Mouse (Mus musculus) liver, adult 2 months (tissue): Measurements from ENCODE around the gene Gpld1.

Source experiments
- CTCF ChIP-seq: fragments of 200-500 bp; IDR thresholded peaks from 2 replicates; pipeline ENCODE4 v1.5.1; 2011; ENCODE audit warnings: low read depth, low read length, control low read depth
- POLR2A ChIP-seq: fragments of 200-500 bp; IDR thresholded peaks from 2 replicates; pipeline ENCODE4 v1.6.1; 2011; ENCODE audit warnings: low read length, control low read depth; ENCODE audit not compliant: insufficient read depth; ENCODE audit errors: extremely low read depth

DNA sequence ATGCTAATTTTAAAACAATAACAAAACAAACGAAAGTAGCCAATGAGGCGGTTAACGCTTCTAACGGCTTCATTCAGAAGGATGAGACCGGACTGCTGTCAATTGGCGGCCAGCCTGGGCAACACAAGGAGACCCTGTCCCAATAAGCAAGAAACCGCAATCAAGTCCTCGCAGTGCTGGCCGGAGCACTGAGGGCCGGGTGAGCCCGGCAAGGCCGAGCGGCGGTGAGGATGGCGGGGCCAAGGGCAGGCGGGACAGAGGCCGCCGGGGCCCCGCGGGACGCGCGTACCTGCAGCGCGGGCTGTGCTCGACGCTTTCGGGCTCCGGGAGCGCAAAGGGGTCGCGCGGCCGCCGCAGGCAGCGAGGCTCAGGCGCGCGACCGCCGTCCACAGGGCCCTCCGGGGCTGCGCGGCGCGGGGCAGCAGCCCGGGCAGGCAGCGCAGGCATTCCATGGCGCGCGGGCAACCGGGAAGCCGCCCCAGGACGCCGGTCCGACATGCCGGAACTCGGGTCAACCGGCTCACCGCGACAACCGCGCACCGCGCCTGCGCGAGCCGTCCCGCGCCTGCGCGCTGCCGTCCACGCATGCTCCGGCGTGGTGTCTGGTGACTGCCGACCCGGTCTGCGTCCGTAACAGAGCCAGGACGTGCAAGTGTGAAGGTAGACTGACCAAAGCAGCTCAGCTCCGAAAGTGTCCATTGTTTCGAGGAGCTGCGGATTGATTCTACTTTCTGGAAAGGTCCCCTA, 77.0 kb downstream of the Gpld1 start, which contains the start of gene Mrs2:
- TF ChIP-seq CTCF (no peak), POLR2A (peak; percentile 81)
